Mouse (Mus musculus) testis, adult 2 months (tissue): ENCODE measurements around the gene Tanc1. TPM values are rescaled to one million over a fixed set of nuclear protein-coding genes. Genes with fewer than 3 reads are reported as not detected.

Experiments
- H3K27ac ChIP-seq: fragments of 200-500 bp; 2 replicates; pipeline ENCODE4 v1.5.1; 2012; ENCODE audit warnings: low read depth, low read length; ENCODE audit not compliant: control insufficient read depth, insufficient read depth
- H3K27me3 ChIP-seq: fragments of 200-500 bp; 2 replicates; pipeline ENCODE4 v1.6.1; 2012; ENCODE audit warnings: mild to moderate bottlenecking, low read length, moderate library complexity; ENCODE audit not compliant: control insufficient read depth, insufficient read depth
- H3K36me3 ChIP-seq: fragments of 200-500 bp; 2 replicates; pipeline ENCODE4 v1.6.1; 2012; ENCODE audit warnings: mild to moderate bottlenecking, low read length; ENCODE audit not compliant: control insufficient read depth, insufficient read depth
- H3K4me1 ChIP-seq: fragments of 200-500 bp; 2 replicates; pipeline ENCODE4 v1.6.1; 2012; ENCODE audit warnings: low read length; ENCODE audit not compliant: control insufficient read depth, insufficient read depth
- H3K4me3 ChIP-seq: fragments of 200-500 bp; 2 replicates; pipeline ENCODE4 v1.5.1; 2012; ENCODE audit warnings: low read depth, mild to moderate bottlenecking, low read length, moderate library complexity, mixed read lengths; ENCODE audit not compliant: control insufficient read depth
- CTCF ChIP-seq: fragments of 200-500 bp; IDR thresholded peaks from 2 replicates; pipeline ENCODE4 v1.5.1; 2012; ENCODE audit warnings: low read depth, mild to moderate bottlenecking, inconsistent platforms, low read length, moderate library complexity; ENCODE audit not compliant: control insufficient read depth, insufficient read depth, insufficient replicate concordance
- POLR2A ChIP-seq: fragments of 200-500 bp; IDR thresholded peaks from 2 replicates; pipeline ENCODE4 v1.6.1; 2012; ENCODE audit warnings: low read depth, mild to moderate bottlenecking, inconsistent platforms, low read length, moderate library complexity; ENCODE audit not compliant: control insufficient read depth
- polyA plus RNA-seq: library from polyadenylated mRNA; depleted of rRNA; stranded (reverse); fragments of >200 nt; gene quantifications from 2 replicates; pipeline ENCODE4 v1.2.3, GENCODE M21; 2012

Tanc1 gene
- polyA plus RNA-seq, 1 experiment: 7.0 TPM

DNA sequence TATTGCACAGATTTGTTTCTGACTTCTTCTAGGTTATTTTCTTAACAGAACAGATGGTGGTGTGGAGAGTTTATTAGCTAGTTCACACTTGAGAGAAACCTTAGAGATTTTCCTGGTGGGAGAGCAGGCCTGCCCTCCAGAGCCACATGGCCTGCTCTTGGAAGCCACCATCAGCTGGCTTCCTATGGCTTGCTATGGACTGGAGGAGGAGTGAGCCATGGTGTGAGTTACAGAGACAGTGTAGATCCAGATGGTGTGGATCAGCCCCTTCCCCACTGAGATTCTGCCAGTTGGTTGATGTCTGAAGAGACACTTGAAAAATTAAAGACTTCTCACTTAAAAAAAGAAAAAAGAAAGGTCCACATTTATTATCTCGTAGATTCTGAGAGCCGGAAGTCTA is 209.2 kb downstream of the Tanc1 start:
- Histone ChIP-seq H3K4me1 (no peaks in the 10 kb centered on the region), H3K27me3 (no peaks in the 10 kb centered on the region), H3K36me3 (no peaks in the 10 kb centered on the region), H3K4me3 (no peak overlapping the region), H3K27ac (no peak overlapping the region)
- no peak for TF ChIP-seq CTCF
- no peak for TF ChIP-seq POLR2A

DNA sequence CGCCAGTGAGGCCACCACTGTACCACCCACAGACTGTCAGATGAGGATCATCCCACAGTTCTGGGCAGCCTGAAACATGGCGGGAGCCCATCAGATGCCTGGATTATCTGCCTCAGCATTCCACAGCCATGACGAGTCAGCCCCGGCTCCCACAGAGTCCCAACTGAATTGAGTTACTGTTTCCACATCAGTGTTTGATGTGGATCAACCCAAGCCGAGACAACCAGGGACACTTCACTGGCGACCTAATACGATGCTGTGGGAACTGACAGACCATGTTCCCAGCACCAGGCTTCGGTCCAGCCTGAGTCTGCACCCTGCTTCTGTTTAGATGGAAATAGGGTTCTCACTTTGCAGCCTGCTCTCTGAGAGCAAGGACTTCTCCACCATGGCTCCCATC is 212.4 kb downstream of the Tanc1 start:
- no peak for TF ChIP-seq CTCF
- TF ChIP-seq POLR2A: no peak
- Histone ChIP-seq H3K27me3 (no peaks in the 10 kb centered on the region), H3K4me1 (0 out of 2 replicates have a peak, but pooled peaks cover under 1% of the 10 kb centered on the region), H3K36me3 (no peaks in the 10 kb centered on the region), H3K27ac (no peak overlapping the region), H3K4me3 (no peak overlapping the region)

DNA sequence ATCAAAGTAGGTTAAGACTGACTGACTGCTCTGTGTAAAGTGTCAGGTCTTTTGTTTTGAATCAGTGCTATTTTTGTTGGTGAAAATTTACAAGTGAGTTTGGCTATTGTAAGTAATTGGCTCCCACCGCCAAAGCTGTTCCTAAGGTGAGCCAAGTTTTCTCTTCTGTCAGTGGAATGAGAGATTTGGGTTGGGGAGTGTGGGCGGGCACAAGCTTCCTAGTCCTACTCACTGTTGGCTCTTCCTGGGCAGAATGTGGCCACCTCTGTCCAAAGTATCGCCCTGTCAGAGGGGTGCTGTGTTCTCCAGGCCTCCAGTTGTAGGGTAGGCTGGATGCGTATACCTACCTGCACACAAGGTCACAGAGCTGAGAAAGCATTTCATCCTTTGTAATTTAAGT is 213.5 kb downstream of the Tanc1 start:
- H3K36me3 ChIP-seq: no peaks in the 10 kb centered on the region
- H3K4me3 ChIP-seq: no peak overlapping the region
- H3K4me1 ChIP-seq: peaks cover 2% of the 10 kb centered on the region; the same call in 1 of the 2 replicates
- H3K27me3 ChIP-seq: no peaks in the 10 kb centered on the region
- no peak for TF ChIP-seq CTCF
- no peak for TF ChIP-seq POLR2A
- H3K27ac ChIP-seq: no peak overlapping the region

DNA sequence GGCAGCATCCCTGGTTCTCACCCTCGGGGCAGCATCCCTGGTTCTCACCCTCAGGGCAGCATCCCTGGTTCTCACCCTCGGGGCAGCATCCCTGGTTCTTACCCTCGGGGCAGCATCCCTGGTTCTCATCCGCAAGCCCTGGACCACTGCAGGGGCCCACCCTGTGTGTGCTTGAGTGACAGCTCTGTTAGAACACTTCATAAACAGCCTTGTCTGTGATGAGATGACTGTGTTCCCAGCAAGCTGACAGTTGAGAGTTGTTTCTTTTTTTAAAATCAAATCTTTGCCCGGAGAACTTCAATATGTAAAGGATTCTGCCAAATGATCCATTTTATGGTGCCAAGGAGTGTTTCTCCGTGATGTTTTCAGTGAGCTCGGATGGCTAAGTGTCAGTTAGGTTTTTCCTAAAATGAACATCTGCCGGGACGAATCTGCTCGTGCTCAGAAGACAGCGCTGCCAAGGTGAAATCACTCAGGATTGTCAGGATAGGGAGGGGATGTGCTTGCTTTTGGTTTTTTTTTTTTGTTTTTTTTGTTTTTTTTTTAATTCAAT is 216.3 kb downstream of the Tanc1 start:
- Histone ChIP-seq H3K36me3 (no peaks in the 10 kb centered on the region), H3K27ac (no peak overlapping the region), H3K4me1 (peaks cover 2% of the 10 kb centered on the region; the same call in 1 of the 2 replicates), H3K4me3 (no peak overlapping the region), H3K27me3 (no peaks in the 10 kb centered on the region)
- TF ChIP-seq POLR2A: no peak
- no peak for TF ChIP-seq CTCF

DNA sequence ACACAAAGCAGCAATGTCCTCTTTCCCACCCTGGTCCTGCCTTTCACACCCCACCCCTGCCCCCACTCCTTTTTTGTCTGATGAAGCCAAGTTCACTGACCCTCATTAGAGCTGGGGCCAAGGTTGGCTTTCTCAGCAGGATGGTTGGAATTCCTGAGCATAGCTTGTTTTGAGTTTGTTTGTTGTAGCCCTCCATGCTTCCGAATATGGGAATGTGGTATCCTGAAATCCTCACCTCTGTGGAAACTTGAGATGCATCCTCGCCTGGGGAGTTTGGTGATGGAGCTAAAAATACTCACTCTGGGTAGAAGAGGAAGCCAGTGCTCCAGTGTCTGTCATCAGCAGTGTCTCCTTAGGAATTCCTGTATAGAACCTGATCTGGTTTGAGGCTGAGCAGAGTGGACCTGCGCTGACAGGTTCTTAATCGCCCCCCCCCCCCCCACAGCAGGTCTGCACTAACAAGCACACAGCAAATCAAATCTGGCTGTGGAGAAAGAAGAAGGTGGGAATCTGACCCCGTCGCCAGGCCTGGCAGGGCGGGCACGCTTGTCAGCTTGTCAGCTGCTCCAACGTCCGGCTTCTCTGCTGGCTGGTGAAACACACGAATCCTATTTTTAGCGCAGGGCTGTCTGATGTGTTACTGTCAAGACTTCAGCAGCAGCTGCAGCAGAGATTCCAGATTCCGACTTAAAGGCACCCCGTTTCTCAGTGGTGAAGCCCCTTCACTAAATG is 217.1 kb downstream of the Tanc1 start:
- H3K36me3 ChIP-seq: no peaks in the 10 kb centered on the region
- TF ChIP-seq POLR2A: no peak
- TF ChIP-seq CTCF: no peak
- peak overlapping the region; percentile 55; the same call in 1 of the 2 replicates for H3K27ac ChIP-seq
- H3K27me3 ChIP-seq: no peaks in the 10 kb centered on the region
- no peak overlapping the region for H3K4me3 ChIP-seq
- H3K4me1 ChIP-seq: peaks cover 2% of the 10 kb centered on the region; the same call in 1 of the 2 replicates

DNA sequence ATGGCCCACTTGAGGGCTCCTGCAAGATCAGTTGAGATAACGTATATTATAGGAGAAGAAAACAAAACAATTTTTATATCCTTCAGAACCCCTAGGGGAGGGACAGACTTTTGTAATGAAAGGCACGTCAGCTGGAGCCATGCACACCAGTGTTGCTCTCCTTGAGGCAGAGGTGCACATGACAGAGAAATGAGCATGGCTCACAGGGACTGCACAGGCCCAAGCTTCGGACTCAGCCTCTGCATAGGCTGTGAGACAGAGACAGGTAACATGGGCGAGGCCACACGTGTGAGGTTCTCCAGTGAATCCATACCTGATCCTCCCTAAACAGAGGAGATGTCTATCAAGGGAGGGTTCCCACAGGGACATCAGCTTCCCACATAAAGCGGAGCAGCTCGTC is 217.9 kb downstream of the Tanc1 start:
- no peak overlapping the region for H3K4me3 ChIP-seq
- peaks cover 2% of the 10 kb centered on the region; the same call in 1 of the 2 replicates for H3K4me1 ChIP-seq
- peak overlapping the region; percentile 46; the same call in 1 of the 2 replicates for H3K27ac ChIP-seq
- no peaks in the 10 kb centered on the region for H3K27me3 ChIP-seq
- H3K36me3 ChIP-seq: no peaks in the 10 kb centered on the region
- TF ChIP-seq CTCF: no peak
- no peak for TF ChIP-seq POLR2A

DNA sequence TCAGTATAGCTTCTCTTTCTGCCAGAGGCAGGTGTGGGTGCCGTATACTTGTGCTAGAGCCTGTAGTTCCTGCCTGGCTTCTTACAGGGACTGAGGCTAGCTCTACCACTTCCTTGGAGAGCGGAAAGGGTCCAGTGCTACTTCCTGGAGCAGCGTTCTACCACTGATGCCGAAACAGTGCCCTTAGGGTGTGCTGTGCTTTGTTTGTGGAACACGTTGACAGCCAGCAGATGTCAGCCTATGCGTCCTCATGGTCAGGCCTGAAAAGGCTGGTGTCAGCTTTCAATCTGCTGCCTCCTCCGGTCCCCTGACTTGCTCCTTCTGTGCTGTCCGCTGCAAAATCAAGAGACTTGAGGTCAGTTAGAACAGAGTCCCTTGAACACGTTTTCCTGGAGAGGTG is 218.3 kb downstream of the Tanc1 start:
- peaks cover 2% of the 10 kb centered on the region; the same call in 1 of the 2 replicates for H3K4me1 ChIP-seq
- H3K27ac ChIP-seq: no peak overlapping the region
- H3K27me3 ChIP-seq: no peaks in the 10 kb centered on the region
- no peak overlapping the region for H3K4me3 ChIP-seq
- no peak for TF ChIP-seq POLR2A
- TF ChIP-seq CTCF: peak; percentile 42; the same call in 1 of the 2 replicates
- H3K36me3 ChIP-seq: no peaks in the 10 kb centered on the region
